Mouse (Mus musculus): ENCODE results near the gene Lrfn2.

GRCm38 (mm10) chr17:48887472-48888385 is 44.5 kb upstream of the Lrfn2 start:
- TF ChIP-seq EP300 (IDR thresholded peaks at IDR 0.05; ENCODE audit: low read length) (no peak), ZNF384 (IDR thresholded peaks at IDR 0.05; ENCODE audit: low read depth, low read length) (no peak), POLR2AphosphoS2 (IDR thresholded peaks at IDR 0.05; ENCODE audit: low read depth, low read length) (no peak), ZKSCAN1 (IDR thresholded peaks at IDR 0.05; ENCODE audit: borderline replicate concordance, low read depth, low read length) (no peak), ZC3H11A (IDR thresholded peaks at IDR 0.05; ENCODE audit: low read depth, low read length) (no peak)
